ENCODE assay signal across 31 mouse cellular contexts in the genomic region with DNA sequence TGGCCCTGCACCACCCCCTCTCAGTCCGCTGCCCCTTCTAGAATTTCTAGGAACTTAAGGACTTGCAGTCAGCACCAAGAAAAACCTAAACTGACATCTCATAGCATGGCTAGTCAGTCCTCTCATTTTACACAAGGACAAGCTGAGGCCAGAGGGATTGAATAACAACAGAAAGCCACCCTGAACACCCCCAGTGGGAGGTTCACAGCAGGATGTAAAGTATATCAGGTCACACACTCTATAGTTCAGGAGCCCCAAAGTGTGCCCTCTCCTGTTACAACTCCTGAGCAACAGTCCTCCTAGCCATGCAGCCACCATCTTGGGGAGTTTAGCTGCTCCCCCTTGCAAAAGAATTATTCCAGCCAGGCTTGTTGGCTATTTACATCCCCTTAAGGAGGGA. TPM values are rescaled to one million over a fixed set of nuclear protein-coding genes. Genes with fewer than 3 reads are reported as not detected.
"Had no signal": no experiment of that assay in that cellular context is flagged by ENCODE, and none has a peak within 500 bp of the region (broad histone marks: within the 10 kb centered on the region; RNA-seq: fewer than 3 reads in every experiment).

No protein-coding gene starts in this region.

- H3K4me1 ChIP-seq: heart, embryonic 13.5 days; heart, embryonic 15.5 days; hindbrain, embryonic 13.5 days; hindbrain, embryonic 15.5 days; limb, embryonic 13.5 days; limb, embryonic 15.5 days; liver, embryonic 12.5 days had no signal

- DNase-seq: gastrocnemius, postnatal 14 days; gastrocnemius, postnatal 36 days; heart, adult 11 months; heart, adult 2 months; heart, postnatal 14 days; heart, postnatal 36 days; kidney, adult 2 months; kidney, postnatal 10 days; kidney, postnatal 36 days; layer of hippocampus, adult 9-11 months; layer of hippocampus, postnatal 36 days; left cerebral cortex, postnatal 4 days; lung, adult 18-20 months had no signal

- H3K4me2 ChIP-seq: heart, embryonic 11.5 days; heart, embryonic 13.5 days; heart, embryonic 15.5 days; hindbrain, embryonic 13.5 days; hindbrain, embryonic 15.5 days; limb, embryonic 13.5 days; limb, embryonic 15.5 days; liver, embryonic 12.5 days had no signal

- H3K36me3 ChIP-seq: heart, embryonic 13.5 days; heart, embryonic 15.5 days; hindbrain, embryonic 13.5 days; hindbrain, embryonic 15.5 days; limb, embryonic 13.5 days; limb, embryonic 15.5 days; liver, embryonic 12.5 days had no signal

- H3K27ac ChIP-seq: heart, adult 2 months; heart, embryonic 13.5 days; heart, embryonic 15.5 days; hindbrain, embryonic 13.5 days; hindbrain, embryonic 15.5 days; hindbrain, postnatal 0 days; limb, embryonic 13.5 days; limb, embryonic 15.5 days; liver, embryonic 12.5 days; liver, embryonic 14.5 days had no signal

- H3K27me3 ChIP-seq: heart, embryonic 15.5 days; hindbrain, embryonic 13.5 days; hindbrain, embryonic 15.5 days; limb, embryonic 13.5 days; limb, embryonic 15.5 days; liver, embryonic 12.5 days had no signal

- ATAC-seq: hindbrain, postnatal 0 days; intestine, embryonic 16.5 days; liver, embryonic 12.5 days had no signal

- H3K9ac ChIP-seq: heart, embryonic 13.5 days; heart, embryonic 15.5 days; hindbrain, embryonic 13.5 days; hindbrain, embryonic 15.5 days; limb, embryonic 13.5 days; limb, embryonic 15.5 days; liver, embryonic 12.5 days; liver, embryonic 14.5 days had no signal

- H3K9me3 ChIP-seq: heart, embryonic 13.5 days; heart, embryonic 15.5 days; hindbrain, embryonic 13.5 days; hindbrain, embryonic 15.5 days; limb, embryonic 13.5 days; limb, embryonic 15.5 days; liver, embryonic 12.5 days had no signal

- H3K4me3 ChIP-seq: heart, adult 2 months; heart, embryonic 13.5 days; heart, embryonic 15.5 days; hindbrain, embryonic 13.5 days; hindbrain, embryonic 15.5 days; limb, embryonic 13.5 days; limb, embryonic 15.5 days; liver, embryonic 12.5 days had no signal

RNA-seq across cellular contexts. Expression of gene Gm9195, which starts 2.1 kb away (rescaled TPM):
- polyA plus RNA-seq: gonadal fat pad, adult 2 months; heart, adult 2 months; heart, embryonic 11.5 days; heart, embryonic 13.5 days; heart, embryonic 15.5 days; heart, postnatal 0 days; hindbrain, embryonic 11.5 days; hindbrain, embryonic 13.5 days; hindbrain, embryonic 15.5 days; hindbrain, postnatal 0 days; intestine, embryonic 14.5 days; intestine, embryonic 16.5 days; limb, embryonic 11.5 days; limb, embryonic 13.5 days; limb, embryonic 15.5 days; liver, adult 2 months; liver, embryonic 12.5 days; liver, embryonic 14.5 days; liver, embryonic 16.5 days had no signal
